Mouse (Mus musculus) neutrophil, adult 83 days (primary cell): Measurements from ENCODE around the gene Zswim8. TPM values are rescaled to one million over a fixed set of nuclear protein-coding genes. Genes with fewer than 3 reads are reported as not detected.

Experiments used
- total RNA-seq, 2 experiments: library from RNA; stranded (reverse); gene quantifications; one replicate each; pipeline ENCODE4 v1.2.4; 2023

The Zswim8 gene
- 10 to 100 TPM; 93.3 to 94.3 TPM for total RNA-seq

DNA sequence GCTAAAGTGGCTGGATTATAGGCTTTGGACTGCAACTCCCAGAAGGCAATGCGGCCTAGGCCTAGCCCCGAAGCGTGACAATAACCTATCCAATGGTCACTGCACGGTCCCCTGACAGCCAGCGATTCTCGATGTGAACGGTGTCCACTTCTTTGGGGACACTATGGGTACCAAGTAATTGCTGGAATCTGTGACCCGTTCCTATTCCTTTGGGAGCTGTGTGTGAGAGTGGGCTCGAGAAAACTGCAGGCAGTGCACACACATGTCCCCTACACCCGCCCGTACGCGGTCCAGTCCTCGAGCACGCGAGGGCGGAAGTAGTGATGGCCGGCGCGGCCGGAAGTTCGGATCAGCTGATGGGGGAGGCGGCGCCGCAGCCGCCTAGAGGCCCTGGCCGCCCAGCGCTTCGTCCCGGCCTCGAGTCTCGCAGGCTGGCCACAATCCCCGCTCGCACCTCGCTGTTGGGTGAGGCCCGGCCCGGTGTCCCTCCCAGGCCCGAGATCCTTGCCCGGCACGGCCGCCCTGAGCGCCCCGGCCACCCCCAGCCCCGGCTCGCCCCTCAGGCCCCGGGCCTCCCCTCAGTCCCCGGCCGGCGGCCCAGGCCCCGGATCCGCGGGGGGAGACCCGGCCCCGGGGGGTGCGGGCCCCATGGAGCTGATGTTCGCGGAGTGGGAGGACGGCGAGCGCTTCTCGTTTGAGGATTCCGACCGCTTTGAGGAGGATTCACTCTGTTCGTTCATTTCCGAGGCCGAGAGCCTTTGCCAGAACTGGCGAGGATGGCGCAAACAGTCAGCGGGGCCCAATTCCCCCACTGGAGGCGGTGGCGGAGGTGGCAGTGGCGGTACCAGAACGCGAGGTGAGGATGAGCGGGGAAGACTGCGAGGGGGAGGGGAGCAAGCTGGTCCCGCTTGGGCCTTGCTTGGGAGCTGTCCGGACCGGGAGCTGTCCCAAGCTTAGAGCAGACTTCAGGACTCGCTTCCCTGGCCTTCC lies at the start of gene Zswim8:
Zswim8 (plus strand) TSS at position 352 of the 990 bp plus-strand sequence.

DNA sequence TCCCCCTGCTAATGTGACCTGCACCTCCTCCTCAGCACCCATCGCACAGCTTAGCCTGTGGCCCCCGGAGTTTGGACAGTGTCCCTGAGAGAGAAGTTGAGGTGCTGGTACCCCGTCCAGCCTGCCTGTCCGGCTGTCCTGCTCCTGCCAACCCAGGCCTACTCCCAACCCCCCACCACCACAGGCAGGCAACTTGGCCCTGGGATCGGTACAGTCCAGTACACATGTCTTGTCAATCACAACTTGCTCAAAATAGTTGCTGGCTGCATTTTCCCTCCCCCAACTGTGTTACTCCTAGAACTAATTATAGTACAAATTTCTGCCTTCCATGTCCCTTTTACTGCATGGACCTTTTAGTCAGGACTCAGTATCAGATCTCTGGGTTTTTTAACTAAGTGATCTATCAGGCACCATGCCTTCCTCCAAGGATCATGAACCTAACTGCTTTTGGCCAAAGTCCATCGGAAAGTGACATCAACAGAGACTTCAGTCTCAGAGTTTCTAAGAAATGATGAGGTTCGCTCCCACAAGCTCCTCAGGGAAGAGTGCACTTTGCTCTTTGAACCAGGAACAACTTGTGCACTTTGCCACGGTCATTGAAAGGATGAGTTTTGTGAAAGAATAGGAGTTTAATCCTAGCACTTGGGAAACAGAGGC lies 39.1 kb upstream of the Zswim8 start, which contains the start of gene Synpo2l:
Synpo2l (minus strand) TSS at position 201 of the 657 bp plus-strand sequence.

DNA sequence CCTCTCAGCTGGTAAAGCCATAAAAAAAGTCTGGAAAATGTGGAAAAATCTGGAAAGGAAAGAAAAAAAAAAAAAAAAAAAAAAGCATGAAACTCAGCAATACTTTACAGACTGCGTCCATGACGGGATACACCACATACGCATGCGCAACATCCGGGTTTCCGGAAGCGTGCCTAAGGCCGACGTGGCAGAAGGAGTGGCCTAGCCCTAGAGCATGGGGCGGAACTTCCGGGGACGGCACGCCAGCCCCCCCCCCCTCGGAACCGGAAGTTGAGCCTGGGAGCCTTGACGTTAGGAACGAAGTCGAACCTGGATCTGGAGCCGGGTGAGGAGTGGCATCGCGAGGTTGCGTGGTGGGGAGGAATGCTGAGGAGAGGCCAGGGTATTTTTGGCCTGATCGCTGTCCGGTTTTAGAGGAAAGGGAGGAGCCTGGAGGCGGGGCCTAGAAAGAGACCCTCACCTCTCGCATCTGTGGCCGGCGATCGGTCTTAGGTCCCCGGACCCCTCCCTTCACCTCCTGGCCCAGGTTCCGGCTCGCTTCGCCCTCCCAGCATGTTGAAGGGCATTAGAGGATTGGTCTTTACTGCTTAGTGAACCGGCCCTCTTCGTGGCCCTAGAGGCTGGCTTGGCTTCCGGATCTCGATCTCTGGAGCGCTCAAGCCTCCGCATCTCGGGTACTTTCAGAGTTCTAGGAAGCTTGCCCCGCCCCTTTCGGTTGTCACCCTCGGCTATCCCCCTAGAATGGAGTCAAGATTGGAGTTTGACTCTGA lies 33.1 kb upstream of the Zswim8 start, which contains the start of gene Sec24c:
Sec24c (plus strand) TSS at position 245 of the 770 bp plus-strand sequence.

DNA sequence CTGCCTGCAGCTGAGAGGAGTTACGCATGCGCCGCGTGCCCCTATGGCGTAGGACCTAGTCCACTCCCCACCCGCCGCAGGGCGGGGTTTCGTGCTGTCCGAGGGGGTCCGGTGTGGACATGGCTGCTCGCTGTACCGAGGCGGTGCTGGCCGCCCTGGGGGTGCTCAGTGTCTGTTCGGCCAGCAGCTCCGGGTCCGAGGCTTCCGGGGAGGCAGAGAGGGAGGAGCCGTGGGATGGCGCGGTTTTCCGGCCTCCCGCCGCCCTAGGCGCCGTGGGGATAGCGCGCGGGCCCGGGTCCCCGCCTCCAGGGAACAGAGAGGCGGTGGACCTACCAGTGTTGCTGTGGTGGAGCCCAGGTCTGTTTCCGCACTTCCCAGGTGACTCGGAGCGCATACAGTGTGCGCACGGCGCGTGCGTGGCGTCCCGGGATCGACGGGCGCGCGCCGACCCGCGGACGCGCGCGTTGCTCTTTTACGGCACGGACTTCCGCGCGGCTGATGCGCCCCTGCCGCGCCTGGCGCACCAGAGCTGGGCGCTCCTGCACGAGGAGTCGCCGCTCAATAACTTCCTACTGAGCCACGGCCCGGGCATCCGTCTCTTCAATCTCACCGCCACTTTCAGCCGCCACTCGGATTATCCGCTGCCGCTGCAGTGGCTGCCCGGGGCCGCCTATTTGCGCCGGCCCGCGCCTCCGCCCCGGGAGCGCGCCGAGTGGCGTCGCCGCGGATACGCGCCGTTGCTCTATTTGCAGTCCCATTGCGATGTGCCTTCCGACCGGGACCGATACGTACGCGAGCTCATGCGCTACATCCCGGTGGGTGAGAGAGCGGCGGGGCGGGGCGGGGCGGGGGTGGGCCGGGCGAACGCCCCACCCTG lies 12.2 kb upstream of the Zswim8 start, which contains the start of gene Fut11:
Fut11 (plus strand) TSS at position 85 of the 877 bp plus-strand sequence.

DNA sequence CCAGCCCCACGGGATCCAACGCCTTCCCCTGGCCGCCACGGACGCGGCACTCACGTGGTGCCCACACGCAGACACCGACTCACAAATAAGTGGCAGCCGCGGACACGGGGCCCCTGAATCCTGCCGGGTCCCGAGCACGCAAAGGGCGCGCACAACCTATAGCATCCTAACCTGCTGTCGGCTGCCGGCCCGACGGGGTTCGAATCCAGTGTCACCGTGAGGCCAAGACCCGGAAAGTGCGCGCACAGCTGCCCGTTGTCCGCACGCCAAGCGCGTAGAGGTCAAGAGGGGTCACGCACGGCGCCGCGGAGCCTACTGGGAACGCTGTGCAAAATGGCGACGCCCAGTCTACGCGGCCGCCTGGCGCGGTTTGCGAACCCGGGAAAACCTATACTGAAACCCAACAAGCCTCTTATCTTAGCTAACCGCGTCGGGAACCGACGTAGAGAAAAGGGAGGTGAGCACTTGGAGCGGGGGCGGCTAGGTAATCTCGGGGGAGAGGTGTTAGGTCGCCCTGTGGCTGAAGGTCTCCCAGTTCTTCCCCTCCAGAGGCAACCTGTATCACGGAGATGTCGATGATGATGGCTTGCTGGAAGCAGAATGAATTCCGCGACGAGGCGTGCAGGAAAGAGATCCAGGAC lies 4.5 kb upstream of the Zswim8 start, which contains the start of gene Chchd1:
Chchd1 (plus strand) TSS at position 266 of the 641 bp plus-strand sequence.

DNA sequence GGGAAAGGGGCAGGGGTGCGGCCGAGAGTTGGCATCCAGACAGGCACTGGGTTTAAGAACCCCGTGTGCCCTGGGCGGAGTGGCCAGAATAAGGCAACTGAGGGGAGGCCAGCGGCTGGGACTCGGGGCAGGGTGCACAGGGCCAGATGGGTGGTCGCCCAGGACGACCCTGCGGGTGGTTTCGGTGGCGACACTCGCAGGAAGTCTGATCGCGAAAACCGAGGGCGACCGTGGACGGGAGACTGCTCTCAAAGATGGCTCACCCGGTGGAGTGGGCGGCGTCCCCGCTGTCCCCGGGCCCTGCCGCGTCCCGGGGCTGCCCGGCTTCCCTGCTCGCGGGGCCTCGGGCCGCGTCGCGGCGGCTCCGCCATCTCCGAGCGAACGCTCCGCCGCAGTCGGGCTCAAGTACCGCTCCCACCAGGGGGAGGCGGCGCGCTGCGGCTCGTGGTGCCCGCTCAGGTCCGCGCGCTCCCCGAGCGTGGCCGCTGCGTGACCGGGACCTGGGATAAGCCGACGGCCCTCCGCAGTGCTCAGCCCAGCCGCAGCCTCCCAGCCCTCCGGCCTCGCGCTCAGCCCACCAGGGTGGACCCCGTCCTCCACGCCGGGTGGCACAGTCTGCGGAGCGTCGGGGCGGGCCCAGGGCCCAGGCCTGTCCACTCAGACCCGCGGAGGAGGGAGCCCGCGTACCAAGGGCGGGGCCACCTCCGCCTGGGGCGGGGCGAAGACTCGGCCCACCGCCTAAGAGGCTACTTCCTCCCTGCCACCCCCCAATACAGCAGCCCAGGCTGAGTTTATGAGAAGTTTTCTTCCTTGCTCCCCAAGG lies 26.8 kb downstream of the Zswim8 start, which contains the start of gene Ndst2:
Ndst2 (minus strand) TSS at position 611 of the 823 bp plus-strand sequence.

Other genes starting within 250 kb of the Zswim8 start
- 10 to 100 TPM; 42.2 to 52.4 TPM for gene Anxa7, start 227.4 kb upstream of the Zswim8 start, total RNA-seq
- 1 to 10 TPM; 1.5 to 2.1 TPM for gene Mss51, start 210.7 kb upstream of the Zswim8 start, total RNA-seq
- 10 to 100 TPM; 57.0 to 61.1 TPM for gene Ppp3cb, start 161.0 kb upstream of the Zswim8 start, total RNA-seq
- gene Usp54, start 66.5 kb upstream of the Zswim8 start, total RNA-seq, result 1 to 10 TPM; 2.5 to 2.8 TPM
- gene Myoz1, start 51.0 kb upstream of the Zswim8 start, total RNA-seq, result not detected
- not detected for gene Synpo2l, start 39.2 kb upstream of the Zswim8 start, total RNA-seq
- 100 to 1,000 TPM; 115 to 121 TPM for gene Sec24c, start 33.2 kb upstream of the Zswim8 start, total RNA-seq
- 1 to 10 TPM; 6.0 to 6.3 TPM for gene Fut11, start 12.6 kb upstream of the Zswim8 start, total RNA-seq
- 10 to 100 TPM; 21.1 to 22.4 TPM for gene Chchd1, start 4.5 kb upstream of the Zswim8 start, total RNA-seq
- 10 to 100 TPM; 42.3 TPM for gene Ndst2, start 27.0 kb downstream of the Zswim8 start, total RNA-seq
- 10 to 100 TPM; 51.2 to 52.6 TPM for gene Camk2g, start 86.5 kb downstream of the Zswim8 start, total RNA-seq
- gene Plau, start 129.1 kb downstream of the Zswim8 start, total RNA-seq, result 10 to 100 TPM; 25.9 to 33.6 TPM
- 100 to 1,000 TPM; 155 to 160 TPM for gene Vcl, start 221.8 kb downstream of the Zswim8 start, total RNA-seq